Mouse (Mus musculus): ENCODE results near the gene Acox3.
"Not testable (repeated sequence)": the region's sequence is repeated elsewhere in the genome, so short reads cannot be mapped to it uniquely, and the experiment has no call there.

Gene Acox3

DNA sequence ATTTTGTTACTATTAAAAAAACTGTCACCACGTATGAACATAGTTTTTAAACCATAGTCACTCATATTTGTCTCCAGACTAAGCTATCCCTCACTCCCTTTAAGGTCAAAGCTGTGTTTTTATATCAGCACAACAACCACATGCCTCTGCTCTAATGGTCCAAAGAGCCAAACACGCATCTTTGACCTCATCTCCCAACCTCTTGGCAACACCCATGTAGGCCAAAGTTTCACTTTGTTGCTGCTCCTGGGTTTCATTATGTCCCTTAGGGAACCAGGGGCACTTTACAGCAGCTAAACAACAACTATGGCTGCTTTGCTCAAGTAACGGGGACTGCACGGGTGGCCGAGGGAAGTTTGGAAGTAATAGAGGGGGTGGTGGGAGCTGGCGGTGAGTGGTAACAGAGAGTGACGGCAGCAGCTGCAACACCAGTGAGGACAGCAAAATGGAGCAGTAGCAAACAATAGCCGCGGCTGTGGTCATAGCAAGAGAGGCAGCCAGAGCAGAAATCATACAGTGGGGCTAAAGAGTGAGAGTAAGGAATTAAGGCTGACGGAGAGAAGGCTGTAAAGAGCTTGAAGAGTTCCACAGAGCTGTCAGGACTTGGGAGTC, 6.3 kb upstream of the Acox3 start:
- no peak for DNase-seq (ENCODE audit: low spot score)

DNA sequence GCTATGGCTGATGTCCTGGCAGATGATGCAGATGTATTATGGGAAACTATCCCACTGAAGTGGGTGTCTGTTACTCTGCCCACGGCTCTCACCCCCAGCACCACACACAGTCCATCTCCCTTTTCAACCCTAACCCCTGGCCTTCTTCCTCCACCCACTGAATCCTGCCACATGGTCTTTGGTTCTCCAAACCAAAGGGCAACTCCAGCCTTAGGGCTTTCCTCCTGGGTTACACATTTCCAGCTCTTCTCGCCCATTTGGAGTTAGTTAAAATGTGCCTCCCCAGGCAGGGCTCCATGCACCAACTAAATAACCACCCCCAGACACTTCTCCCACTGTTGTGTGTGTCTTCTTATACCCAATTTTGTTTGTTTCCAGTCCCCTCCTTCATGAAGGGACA, 4.4 kb upstream of the Acox3 start:
- no peak for DNase-seq (ENCODE audit: low spot score)

DNA sequence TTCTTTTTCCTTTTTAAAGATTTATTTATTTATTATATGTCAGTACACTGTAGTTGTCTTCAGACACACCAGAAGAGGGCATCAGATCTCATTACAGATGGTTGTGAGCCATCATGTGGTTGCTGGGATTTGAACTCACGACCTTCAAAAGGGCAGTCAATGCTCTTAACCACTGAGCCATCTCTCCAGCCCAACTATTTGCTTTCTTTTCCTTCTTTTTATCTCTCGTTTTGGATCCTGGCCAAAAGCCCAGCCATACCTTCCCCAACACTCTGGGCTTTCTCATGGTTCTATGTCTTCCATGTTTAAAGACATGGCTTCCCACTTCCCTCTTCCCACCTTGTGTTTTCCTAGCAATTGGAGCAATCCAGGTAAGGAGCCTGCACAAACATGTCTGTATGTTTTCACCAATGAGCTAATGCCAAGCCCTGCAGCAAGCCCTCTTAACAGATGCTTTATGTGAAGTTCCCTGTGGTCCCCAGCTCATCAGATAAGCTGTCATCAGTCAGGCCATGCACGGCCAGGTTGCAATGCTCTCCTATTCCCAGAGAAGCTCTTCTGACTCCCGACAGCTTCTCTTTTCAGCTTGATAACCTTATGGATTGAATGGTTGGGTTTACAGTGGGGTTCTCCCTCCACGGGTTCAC, 3.5 kb upstream of the Acox3 start:
- no peak for DNase-seq (ENCODE audit: low spot score)

DNA sequence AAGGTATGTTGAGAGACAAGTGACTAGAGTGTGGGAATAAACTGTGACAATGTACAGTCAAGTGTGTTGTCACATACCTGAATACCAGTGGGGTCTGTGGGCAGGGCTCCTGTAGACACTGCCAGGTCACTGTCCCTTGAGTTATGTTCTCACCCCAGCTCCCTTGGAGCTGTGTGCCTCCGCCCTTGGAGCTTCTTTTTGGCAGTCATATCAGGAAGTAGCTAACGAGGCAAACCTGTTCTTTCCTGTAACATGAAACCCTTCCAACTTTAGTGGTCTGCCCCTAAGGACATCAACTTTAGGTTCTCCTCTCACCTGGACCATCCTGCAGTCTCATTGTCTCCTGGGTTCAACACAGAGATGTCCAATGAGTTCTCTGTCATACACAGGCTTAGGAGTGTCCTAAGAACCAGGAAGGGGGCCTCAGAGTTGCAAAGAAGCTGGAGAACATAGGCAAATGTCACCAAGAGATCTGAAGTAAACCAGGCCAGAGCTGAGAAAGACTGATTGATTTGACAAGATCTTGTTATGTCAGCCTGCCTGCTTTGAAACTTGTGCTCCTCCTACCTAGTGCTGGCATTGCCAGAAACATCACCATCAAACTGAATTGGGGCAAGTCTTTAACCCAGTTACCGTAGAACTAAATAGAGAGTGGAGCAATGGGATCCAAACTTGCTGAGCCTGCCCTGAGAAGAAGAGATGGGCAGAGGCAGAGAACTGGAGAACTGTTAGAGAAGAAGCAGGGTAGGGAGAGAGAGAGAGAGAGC, 2.5 kb upstream of the Acox3 start:
- DNase-seq (ENCODE audit: low spot score): no peak

DNA sequence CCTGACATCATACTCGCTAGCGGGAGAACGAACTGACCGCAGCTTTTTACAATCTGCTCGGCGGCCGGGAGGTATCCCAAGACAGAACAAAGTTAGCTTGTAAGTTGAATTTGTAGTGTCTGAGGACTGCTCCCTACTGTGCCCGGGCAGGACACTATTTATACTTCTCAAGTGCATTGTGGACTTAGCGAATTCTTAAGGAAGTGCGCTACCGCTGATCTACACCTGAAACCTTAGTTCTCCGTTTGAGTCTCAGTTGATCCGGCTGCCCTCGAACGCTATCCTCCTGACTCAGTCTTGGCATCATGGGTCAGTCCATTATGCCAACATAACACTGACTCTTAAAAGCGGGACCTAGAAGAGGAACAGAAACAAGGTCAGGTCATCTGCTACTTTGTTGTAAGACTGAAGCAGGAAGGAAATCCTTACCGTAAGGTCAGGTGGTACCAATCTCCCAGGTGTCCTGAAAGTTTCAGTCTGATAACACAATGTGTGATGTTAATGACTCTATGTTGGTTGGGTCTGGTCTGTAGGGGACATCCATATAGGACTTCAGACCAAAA, 462 bp downstream of the Acox3 start:
- no peak for DNase-seq (ENCODE audit: low spot score)

DNA sequence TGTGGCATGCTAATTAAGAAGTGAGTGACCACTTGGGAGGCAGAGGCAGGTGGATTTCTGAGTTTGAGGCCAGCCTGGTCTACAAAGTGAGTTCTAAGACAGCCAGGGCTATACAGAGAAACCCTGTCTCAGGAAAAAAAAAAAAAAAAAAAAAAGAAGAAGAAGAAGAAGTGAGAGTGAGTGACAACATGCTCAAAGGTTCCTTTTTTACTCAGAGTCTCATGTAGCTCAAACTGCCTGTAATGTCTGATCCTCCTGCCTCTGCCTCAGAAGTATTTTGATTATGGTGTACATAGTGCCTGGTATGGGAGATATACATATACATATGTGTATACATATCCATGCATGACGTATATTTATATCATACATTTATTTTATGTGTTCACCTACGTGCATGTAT, 1.4 kb downstream of the Acox3 start:
- not testable (repeated sequence) for DNase-seq (ENCODE audit: low spot score)

DNA sequence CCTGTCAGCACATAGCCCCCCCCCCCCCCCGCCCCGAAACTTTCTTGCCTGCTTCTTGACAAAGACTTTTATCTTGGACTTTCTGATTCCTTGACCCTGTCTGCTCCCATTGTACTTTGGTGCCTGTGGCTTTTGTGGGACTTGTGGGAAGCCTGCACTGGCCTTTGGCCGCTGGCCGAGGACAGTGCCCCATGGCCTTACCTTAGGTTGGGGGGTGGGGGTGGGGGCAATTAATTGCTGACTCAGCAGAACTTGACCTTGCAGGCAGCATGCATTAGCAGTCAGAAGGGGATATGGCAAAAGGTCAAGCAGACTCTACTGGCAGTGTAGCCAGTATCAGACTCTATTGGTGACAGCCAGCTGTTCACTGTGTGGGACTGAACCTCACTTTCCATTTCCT, 8.7 kb downstream of the Acox3 start:
- no peak for DNase-seq (ENCODE audit: low spot score)

DNA sequence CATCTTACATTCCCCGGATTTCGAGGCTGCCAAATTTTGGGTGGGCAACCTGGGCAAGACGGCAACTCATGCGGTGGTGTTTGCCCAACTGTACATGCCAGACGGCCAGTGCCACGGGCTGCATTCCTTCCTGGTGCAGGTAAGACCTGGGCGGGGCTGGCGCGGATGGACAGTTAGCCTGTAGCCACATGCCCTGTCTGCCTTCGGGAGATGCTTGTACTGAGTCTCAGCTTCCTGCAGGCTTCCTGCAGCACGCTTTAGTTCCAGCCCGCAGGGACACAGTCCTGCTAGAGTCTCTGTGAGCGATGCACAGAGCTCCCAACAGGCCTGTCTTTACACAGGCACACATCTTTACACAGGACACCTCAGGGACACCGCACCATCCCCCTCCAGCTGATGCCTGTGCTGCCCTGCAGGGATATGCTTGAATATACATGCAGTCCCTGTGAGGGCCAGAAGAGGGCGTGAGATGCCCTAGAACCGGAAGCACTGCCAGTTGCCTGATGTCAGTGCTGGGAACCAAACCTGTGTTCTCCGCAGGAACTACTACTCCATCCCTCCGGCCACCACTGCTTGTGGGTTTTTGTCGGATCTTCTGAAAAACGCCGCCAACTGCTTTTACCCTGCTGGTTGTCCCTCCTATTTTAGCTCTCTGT, 9.4 kb downstream of the Acox3 start:
- peak; percentile 40 for DNase-seq (ENCODE audit: low spot score)

DNA sequence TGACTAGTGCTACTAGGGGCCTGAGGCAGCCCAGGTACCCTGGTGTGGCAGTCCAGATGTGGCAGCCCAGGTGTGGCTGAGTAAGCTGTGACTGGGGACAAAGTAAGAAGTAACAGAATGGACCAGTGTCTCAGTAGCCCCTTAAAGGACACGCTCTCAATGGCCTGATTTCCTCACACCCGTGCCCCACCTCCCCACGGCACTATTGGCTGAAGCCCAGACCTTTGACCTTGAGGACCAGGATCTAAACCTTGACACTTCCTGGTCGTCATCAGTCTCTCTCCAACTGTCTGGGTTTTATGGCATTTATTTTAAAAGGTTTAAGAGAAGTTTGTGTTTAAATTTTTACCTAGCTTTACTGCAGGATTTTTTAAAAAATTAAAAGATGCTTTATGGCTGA, 10.0 kb downstream of the Acox3 start:
- no peak for DNase-seq (ENCODE audit: low spot score)

DNA sequence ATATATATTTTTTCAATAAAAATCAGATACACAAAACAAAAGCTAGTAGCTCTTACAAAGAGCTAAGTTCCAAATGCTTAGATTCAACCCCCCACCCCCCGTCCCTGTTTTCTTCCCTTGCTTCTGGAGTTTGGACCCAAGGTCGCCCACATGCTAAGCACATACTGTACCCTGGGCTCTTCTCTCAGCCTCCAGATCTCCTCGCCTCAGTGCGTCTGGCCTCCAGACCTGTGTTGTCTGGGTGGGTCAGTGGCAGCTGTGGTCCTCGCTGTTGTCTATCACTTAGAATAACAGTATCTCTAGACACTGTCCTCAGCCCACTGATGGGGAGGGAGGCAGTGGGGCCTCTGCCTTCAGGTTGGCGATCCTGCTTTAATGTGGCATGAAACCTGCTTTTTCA, 10.4 kb downstream of the Acox3 start:
- no peak for DNase-seq (ENCODE audit: low spot score)

DNA sequence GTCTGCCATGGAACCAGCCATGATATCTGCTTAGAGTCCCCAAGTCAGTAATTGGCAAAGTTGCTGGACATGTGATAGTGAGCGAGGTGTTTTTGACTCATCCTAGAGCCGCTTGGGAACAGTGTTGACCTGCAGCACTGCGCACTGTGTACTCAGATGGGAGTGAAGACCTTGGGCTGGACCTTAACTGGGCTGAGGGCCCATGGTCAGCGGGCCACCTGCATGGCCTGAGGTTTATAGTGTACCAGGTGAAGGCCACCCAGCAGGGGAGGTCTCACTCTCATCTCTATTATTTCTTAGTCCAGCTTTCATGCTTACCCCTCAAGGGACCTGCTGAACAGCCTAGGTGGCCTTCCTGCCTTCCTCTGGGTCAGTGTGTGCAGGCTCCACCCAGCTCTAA, 11.9 kb downstream of the Acox3 start:
- DNase-seq (ENCODE audit: low spot score): no peak

DNA sequence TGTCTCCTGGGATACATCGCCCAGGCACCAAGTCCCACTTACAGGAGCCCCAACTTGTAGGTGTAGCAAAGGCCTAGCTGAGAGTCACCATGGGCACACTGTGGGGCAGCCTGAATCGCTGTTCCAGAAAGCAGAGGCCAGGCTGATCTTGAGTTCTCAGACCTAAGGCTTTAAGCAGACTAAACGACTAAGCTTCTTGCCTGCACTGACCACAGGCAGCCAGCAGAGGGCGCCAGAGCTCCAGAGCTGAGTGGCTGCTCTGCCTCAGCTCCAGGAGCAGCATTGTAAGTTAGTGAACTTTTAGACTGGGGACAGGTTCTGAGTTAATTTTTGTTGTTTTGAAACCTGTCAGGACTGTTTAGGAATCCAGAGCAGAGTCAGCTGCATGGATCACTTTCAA, 12.9 kb downstream of the Acox3 start:
- DNase-seq (ENCODE audit: low spot score): peak; percentile 78

DNA sequence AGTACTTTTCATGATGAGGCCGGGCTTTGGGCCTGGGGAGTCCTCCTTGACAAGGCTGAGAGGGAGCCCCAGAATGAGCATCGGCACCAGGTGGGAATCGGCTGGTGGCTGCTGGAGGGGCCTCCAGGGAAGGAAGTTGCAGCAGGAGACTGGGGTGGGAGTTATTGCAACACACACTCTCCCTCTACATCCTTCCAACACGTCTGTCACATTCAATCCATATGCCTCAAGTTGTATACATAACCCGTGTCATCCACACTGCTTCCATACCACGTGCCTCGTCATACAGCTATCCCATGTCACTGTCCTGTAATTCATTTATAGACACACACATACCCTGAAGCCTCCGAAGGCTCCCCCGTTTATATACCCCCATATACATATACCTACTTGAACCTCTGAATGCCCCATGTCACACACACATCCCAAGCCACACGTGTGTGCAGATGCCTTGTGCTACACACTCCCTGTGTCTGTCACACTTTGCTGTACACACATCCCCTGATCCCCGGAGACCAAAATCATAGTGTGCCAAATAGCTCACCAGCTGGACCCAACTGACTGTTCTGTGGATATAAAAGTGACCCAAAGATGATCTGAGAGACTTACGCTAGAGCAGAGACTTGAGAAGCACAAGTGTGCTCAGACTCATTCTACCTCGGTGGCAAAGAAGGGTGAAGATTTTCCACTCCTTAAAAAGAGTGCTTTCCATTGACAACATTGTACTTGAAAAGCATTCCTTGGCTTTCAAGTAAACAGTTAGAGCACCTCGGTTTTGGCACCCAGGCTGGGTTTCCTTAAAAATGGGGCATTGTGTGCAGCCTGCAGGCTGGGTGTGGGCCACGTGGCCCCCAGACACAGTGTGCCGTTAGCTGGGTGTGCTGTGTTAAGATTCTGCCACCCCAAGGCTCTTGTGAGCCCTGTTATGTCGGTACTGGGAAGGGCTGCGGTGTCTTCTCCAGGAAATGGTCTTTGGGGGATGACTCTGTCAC, 13.6 kb downstream of the Acox3 start:
- no peak for DNase-seq (ENCODE audit: low spot score)

DNA sequence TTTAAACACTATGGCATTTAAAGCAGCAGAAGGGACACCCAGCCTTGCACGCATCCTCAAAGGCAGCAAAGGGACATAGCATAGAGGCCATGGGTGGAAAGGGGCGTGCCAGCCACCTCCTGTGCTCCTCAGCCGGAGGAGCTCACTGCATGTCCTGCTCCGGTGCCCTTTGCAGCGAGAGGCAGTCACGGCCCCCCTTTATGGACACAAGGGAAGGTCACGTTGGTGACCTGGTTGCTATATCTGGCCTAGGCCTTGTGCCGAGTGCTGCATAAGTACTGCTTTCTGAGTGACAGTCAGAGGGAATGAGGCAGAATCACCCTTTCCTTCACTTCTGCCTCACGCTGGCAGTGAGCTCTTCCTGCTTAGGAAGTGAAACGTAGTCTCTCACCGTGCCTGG, 17.4 kb downstream of the Acox3 start:
- DNase-seq (ENCODE audit: low spot score): no peak

DNA sequence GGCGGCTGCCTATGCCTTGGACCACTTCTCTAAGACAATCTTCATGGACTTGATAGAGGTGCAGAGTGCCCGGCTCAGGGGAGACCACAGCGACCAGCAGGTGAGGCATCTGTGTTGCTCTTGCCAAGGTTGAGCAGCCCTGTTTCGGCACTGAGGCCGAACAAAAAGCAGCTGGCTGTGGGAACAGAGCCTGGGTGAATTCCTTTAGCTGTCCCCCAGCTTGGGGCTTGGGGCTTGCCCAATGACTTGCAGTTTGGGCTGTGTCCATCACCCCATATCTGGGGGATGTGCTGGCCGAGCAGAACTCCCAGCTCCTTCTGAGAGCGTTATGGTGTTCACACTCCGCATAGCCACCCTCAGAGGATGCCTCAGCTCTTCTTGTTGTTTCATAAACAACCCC, 18.7 kb downstream of the Acox3 start:
- no peak for DNase-seq (ENCODE audit: low spot score)

DNA sequence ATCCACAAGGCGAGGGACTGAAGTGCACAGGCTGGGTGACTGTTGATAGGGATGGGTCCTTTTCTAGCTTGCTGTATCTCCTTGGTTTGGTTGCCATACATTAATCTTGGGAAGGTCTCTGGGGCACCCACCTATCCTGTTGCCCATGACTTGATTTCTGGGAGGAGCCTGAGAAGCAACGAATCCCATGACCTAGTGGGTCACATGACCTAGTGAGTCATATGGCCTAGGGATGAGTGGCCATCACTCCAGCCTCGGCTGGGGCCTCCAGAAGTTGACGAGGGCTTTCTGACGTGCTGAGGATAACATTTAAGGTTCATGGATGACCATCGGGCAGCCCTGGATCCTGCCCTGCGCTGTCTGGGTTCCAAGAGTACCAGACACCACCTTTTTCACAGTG, 22.5 kb downstream of the Acox3 start:
- DNase-seq (ENCODE audit: low spot score): no peak

DNA sequence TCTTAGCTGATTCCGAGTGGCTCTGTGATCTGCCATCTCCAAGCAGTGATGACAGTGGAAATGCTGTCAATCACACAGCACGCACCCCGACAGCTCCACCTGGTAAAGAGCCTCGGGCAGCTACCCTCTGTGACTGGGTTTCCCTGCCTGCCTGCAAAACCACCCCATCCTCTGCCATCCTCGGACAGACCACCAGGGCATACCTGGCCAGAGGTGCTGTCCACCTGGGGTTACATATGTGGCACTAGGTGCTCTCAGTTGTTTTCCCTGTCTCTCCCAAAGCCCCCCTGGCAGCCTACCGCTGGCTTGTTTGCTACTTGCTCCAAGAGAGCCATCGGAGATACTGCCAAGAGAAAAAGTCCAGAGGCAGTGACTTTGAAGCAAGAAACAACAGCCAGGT, 24.0 kb downstream of the Acox3 start:
- no peak for DNase-seq (ENCODE audit: low spot score)

DNA sequence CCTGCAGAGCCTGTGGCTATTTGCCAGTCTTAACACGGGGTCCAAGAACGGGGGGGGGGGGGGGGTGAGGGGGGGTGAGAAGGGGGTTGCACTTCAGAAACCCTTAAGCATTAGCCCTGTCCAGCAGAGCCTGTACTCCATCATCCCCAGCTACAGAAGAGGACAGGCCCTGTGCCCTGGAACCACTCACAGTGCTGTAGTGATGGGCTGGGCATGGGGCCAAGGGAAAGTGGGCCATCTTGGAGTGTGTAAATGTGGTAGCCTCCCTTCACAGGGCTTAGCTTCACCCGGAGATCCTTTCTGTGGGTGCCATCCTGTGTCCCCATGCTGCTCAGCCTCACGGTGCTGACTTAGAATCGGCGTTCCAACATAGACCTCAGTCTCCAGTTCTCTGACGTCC, 24.9 kb downstream of the Acox3 start:
- DNase-seq (ENCODE audit: low spot score): no peak

DNA sequence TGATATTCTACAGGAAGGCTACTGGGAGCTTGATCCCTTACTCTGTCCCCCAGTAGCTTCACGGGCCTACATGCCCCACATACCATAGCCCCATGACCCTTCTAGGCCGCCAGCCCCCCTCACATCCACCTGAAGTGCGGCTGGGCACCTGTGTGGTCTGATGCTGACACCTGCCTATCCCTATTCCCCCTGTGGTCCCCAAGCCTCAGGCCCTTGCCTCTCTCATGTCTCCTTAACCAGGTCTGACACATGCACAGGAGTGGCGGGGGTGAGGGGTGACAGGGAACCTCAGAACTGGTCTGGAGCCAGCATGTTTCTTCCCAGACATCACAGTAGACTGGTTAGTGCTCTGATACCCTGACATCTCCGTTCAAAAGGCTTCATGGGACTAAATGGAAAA, 25.7 kb downstream of the Acox3 start:
- DNase-seq (ENCODE audit: low spot score): no peak

DNA sequence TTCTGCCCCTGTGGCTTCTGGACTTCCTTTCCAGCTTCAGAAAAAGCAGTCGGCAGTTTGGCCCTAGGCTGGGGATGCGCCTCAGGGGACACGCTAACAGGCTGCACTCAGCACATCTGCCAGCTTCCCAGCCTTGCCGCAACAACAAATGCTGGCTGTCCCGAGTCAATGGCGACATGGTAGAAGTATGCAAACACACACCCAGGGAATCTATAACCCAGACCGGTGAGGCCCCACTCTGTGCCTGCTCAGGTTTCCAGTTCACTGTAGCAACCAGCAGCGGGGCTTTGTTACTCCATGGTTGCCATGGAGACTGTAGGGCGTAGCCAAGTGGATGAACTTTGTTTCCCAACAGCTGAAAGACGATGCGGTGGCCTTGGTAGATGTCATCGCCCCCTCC, 26.5 kb downstream of the Acox3 start:
- DNase-seq (ENCODE audit: low spot score): peak; percentile 54

DNA sequence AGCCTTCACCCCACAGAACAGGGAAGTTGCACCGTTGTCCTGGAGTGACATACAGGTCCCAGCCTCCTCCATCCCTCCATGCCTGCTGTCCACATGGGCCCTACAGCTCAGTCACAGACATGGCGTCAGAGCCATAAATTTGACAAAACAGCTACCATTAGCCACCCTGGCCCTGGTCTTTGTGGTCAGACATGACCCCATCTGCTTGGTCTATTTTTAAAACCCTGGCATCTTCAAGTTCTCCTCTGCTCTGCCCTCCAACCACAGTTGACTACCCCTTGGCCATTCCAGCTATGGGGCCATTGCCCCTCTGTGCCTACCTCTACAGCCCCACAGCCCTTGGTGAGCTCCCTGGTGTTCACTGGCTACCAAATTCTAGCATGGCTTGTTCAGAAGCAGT, 27.1 kb downstream of the Acox3 start:
- no peak for DNase-seq (ENCODE audit: low spot score)

DNA sequence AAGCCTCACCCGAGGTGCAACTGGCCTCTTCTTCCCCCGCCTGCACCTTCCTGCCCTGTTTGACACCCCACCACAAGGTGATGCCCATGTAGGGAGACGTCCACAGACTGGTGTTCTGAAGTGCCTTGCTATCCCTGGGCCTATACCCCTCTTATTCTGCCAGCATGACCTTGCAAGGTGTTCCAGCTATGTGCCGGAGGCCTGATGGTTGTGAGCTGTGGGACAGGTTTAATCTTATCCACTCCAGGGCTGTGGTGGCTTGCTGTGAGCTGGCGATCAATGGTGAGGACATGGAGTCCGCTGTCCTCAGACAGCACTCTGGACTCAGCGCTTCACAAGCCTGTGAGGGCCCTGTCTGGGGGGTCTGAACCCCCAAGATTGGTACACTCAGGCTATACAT, 27.5 kb downstream of the Acox3 start:
- no peak for DNase-seq (ENCODE audit: low spot score)

All from urinary bladder, postnatal 14 days (tissue).